Mouse (Mus musculus): Measurements from ENCODE around the gene Dnase1l3.

Gene Dnase1l3

GRCm38 (mm10) chr14:7932151-7932550 lies 62.2 kb downstream of the Dnase1l3 start:
- no peak for DNase-seq

- DNase-seq: no peak
Observed at GRCm38 (mm10) chr14:7929029-7929428, 65.3 kb downstream of the Dnase1l3 start.

GRCm38 (mm10) chr14:7928362-7928761 lies 66.0 kb downstream of the Dnase1l3 start:
- no peak for DNase-seq

GRCm38 (mm10) chr14:7923635-7924034 lies 70.7 kb downstream of the Dnase1l3 start:
- no peak for DNase-seq

- no peak for DNase-seq
Observed at GRCm38 (mm10) chr14:7921459-7921858, 72.9 kb downstream of the Dnase1l3 start.

- no peak for DNase-seq
Observed at GRCm38 (mm10) chr14:7919921-7920320, 74.5 kb downstream of the Dnase1l3 start.

GRCm38 (mm10) chr14:7919309-7919708 lies 75.1 kb downstream of the Dnase1l3 start:
- DNase-seq: no peak

- no peak for DNase-seq
Observed at GRCm38 (mm10) chr14:7918150-7918991, 76.0 kb downstream of the Dnase1l3 start.

Measured in thymus, postnatal 14 days (tissue).